Mouse (Mus musculus) layer of hippocampus, adult 9-11 months (tissue): ENCODE results near the gene Klk8.

Experiments
- DNase-seq: peaks from one replicate; pipeline ENCODE4 v3.0.0; 2022

Klk8 gene

DNA sequence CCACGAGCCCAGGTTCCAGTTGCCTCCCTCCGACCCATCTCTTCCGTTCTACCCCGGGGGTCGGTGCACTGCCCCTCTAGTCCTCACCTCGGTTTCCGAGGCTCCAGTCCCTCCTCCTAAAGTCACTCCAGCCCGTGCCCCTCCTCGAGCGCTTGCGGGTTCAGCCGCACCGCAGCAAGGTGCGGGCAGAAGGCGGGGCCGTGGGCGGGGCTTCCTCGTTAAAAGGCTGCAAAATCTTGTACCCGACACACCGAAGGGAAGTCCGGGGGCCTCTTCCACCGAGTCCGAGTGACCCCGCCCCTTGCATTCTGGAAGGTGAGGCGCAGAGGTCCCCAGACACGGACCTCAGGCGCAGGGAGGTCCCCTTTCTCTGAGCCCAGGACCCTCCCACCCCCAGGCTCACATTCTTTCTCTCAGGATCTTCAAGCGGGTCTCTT, at the start of gene Klk8:
TSS of gene Klk8 (plus strand) at position 245 of the 437 bp plus-strand sequence.
- no peak for DNase-seq

DNA sequence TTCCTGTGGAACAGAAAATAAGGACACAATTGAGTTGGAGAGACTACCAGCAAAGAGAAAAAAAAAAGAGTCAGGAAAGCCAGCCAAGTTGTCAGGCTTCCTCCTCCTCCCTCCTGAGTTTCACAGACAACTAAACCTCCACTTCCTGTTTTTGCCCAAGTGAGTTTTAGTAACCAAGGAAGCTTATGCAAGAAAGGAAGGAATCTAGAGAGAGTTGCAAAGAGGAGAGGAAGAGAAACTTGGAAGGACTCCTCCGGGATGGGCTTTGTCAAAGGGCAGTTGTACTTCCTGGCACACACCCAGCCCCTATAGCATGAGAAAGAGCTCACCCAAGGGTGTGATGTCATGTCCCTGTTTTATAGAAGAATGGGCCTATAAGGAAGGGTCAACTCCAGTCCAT, 49.6 kb upstream of the Klk8 start:
- DNase-seq: peak; percentile 56

DNA sequence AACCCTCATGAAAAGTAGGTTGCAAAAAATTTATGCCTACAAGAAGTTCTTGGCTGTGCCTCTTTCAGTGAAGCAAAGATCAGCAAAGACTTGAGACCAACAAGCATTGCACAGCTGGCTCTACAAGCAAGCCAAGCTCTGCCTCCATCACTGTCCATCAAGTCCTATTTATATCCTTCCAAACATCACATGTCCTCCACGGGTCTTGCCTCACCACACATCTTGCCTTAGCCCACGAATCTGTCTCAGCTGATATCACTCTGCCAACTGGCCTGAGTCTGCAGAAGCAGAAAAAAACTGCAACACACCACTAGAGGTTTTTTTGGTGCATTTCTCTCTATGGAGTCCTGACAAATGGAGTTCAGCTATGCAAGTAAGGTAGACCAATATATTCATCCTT, 44.6 kb upstream of the Klk8 start:
- DNase-seq: no peak

DNA sequence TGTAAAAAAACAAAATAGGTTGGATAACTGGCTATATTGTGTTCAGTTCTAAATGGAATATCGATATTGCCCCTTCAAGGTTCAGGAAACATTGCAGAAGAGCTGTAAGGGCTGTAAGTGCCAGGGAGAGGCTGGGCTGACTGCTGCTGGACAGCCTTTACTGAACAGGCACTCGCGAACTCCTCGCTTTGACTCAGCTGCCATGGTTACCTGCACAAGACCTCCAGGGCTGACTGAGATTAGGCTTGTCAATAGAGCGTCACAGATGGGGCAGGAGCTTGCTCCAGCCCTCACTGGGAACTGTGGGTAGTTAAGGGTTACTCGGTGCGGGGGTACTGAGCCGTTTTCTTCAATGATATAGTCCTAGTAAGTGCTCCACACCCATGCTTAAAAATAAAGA, 30.9 kb upstream of the Klk8 start:
- no peak for DNase-seq

DNA sequence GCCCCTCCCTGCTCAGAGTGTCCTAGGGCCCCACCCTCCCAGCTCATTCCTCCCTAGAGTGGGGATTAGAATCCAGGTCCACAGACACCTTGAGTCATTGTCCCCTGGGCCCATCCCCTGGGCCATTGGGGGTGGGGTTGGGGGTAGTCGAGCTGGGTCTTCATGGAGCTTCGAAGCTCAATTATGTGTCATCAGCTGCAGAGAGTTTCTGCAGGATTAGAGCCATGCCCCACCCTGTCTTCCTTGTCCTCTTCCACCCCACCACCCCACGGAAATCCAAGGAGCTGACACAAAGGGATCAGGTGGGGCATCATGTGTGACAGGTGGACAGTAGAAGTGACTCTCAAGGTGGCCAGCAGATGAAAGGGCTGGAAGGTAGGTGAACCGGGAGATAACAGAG, 28.8 kb upstream of the Klk8 start, which contains the start of gene Klk12:
TSS of gene Klk12 (plus strand) at position 301 of the 400 bp plus-strand sequence.
- no peak for DNase-seq

DNA sequence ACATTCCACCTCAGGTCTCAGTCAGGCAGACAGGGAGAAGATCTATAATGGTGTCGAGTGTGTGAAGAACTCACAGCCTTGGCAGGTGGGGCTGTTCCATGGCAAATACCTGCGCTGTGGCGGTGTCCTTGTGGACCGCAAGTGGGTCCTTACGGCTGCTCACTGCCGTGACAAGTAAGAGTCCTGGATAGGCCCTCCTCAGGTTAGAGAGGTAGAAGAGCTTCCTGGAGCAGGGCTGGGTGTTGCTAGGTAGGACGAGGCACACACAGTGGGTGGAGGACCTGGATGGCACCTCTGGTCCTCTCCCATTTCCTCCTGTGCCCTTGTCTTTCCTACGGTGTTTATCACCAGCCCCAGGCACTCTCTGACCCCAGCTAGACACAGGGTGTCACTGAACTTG, 27.7 kb upstream of the Klk8 start:
- no peak for DNase-seq

DNA sequence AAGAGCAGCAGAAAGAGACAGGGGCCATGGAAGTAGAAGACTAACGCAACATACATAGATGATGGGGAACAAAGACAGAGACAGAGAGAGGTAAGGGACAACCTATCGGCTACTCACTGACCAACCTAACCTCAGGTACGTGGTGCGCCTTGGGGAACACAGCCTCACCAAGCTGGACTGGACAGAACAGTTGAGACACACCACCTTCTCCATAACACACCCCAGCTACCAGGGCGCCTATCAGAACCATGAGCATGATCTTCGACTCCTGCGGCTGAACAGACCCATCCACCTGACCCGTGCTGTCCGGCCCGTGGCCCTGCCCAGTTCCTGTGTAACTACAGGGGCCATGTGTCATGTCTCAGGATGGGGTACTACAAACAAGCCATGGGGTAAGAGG, 26.7 kb upstream of the Klk8 start:
- DNase-seq: no peak

DNA sequence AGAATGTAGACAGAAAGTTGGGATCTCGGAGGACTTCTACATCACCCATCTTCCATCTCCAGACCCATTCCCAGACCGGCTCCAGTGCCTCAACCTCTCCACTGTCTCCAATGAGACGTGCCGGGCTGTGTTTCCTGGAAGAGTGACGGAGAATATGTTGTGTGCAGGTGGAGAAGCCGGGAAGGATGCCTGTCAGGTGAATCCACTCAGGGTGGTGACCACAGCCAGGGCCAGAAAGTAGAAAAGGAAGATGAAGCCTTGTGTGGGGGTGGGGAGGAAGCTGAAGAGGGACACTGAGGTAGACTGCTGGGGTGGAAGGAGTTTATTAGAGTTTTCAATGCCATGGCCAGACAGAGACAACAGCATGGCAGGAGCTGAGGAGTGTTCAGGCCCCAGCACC, 25.5 kb upstream of the Klk8 start:
- DNase-seq: no peak

DNA sequence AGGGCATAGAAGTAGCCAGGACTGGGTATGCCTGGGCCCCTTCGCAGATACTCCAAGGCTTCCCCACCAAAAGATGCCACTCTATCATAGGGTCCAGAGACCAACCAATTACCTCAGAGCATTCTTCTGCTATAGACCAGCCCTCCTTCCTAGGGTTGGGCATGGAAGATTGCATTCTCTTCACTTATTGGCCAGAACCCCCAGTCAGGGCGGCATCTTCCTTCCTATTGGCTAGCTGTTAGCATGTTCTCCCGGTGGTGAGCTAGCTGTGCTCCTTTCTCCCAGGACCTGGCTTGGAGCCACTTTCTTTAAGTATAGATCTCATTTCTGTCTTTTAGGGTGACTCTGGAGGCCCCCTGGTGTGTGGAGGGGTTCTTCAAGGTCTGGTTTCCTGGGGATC, 24.5 kb upstream of the Klk8 start:
- no peak for DNase-seq

DNA sequence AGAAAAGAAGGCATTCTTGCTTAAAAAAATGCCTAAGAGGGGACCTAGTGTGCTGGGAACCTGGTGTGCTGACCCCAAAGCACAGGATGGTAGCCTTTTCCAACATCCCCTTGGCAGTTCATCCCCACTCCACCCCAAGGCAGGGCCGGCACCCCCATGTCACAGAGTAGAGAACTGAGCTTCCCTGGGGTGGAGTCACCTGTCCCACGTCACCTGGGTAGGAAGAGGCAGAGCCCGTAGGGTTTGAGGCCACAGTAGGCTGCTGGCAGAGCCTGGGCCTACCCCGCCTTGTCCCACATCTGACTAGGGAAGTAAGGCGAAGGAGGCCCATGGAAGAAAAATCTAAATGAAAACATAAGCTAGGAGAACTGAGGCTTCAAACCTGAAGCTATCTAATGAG, 23.0 kb upstream of the Klk8 start, which contains the start of gene Klk11:
TSS of gene Klk11 (plus strand) at position 241 of the 400 bp plus-strand sequence.
- DNase-seq: no peak

DNA sequence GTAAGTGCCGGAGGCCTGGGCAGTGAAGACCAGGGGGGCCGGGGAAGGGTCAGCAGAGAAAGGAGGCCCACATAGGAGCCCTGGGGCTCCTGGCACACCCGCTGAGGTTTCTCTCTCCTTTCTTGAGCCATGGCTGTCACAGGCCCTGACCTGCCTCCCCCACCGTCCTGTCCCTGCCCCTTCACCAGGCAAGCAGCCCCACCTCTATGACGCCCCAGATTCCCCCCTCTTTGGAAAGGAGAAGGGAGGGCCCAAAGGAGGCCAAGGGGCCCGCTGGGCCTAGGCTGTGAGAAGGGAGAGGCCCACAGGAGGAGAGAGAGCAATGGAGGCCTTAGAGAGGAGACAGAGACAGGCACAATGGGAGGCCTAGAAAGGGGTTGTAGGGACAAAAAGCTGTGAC, 22.6 kb upstream of the Klk8 start:
- DNase-seq: no peak

DNA sequence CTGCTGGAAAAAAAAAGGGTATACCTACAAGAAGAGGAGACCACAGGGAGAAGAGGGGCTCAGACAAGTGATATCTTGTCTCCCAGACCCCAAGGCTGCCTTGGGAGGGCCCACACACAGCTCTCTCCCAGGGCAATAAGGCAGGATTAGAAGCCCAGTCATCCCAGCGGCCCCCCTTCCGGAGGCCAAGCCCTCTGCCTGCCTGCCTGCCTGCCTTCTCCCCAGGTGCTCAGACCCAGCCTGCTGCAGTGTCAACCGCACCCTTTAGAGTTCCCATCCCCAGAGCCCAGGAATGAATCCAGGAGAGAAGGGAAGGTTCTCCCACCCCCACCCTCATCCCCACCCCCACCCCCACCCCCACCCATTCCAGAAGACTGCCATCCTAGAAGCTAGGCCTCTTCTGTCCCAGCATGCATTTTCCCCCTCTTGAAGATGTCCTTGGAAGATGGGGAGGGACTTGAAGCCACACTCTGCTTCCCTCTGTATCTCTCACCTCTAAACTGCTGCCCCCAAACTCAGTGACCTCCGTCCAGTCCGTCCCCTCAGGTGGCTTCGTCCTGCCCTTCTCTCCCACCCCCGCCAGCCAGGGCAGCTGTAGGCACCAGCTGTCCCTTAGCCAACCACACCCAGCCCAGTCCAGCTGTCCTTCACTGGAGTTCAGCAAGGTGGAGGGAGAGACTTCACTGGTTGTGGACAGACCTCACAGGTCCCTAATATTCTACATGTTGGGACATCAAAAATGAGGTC, 21.9 kb upstream of the Klk8 start:
- no peak for DNase-seq

DNA sequence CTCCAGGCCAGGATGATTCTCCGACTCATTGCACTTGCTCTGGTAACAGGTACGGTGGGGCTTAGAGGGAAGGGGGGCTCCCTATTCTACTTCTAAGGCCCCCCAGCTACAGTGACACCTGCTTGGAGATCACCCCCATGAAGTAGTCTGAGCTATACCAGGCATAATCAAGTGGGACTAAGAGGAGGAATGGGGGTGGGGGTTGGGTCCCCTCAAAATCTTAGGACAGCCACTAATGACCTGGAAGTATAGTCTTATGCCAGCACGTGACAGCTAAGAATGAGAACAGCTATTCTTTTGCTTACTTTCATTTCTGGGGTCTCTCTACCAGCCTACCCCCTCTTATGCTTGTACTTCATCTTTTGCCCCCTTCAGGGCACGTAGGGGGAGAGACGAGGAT, 20.9 kb upstream of the Klk8 start:
- DNase-seq: no peak

DNA sequence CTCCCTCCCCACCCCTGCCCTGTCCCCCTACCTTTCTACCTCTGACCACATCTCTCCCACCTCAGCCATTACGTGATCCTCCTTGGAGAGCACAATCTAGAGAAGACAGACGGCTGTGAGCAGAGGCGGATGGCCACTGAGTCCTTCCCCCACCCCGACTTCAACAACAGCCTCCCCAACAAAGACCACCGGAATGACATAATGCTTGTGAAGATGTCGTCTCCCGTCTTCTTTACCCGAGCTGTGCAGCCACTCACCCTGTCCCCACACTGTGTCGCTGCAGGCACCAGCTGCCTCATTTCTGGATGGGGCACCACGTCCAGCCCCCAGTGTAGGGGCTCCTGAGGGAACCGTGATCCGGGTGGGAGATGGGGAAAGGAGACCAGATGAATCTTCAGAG, 20.0 kb upstream of the Klk8 start:
- DNase-seq: no peak

DNA sequence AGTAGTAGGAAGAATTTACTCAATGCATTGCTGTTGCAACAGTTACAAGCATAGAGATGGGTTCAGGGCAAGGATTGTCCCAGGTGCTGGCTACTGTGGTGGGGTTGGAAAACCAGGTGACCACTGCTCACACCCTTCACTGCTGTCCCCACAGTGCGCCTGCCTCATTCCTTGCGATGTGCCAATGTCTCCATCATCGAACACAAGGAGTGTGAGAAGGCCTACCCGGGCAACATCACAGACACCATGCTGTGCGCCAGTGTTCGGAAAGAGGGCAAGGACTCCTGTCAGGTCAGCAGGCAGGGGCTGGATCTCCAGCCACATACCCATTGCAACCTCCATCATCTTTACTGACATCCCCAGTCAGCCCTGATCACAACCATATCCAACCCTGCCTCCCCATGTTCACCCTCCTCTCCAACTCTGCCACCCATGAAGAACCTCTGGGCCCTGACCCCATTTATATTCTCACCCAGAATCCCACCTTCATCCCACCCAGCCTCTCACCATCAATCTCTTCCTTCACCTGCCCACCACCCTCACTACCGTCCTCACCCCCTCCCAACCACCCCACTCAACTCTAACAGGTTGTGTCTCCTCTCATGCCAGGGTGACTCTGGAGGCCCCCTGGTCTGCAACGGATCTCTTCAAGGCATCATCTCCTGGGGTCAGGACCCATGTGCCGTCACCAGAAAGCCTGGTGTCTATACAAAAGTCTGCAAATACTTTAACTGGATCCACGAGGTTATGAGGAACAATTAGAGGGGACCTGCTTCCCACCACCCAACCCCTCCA, 19.0 kb upstream of the Klk8 start:
- no peak for DNase-seq

DNA sequence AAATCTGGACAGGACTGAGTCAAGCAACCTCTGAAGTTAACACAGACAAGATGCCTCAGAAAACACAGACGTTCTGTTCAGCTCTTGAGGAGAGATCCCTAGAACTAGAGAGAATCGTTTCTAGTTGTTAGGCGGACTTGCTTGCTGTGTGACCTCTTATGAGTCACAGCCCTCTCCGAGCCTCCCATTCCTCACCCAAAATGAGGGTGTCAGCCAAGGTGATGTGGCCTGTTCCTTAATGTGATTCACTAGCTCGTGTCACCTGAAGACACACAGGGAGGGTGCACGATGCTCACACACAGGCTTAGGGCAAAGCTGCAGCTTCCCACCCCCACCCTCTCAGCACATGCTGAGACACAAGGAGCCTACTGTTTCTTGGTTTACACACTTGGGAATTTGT, 17.1 kb upstream of the Klk8 start:
- no peak for DNase-seq

DNA sequence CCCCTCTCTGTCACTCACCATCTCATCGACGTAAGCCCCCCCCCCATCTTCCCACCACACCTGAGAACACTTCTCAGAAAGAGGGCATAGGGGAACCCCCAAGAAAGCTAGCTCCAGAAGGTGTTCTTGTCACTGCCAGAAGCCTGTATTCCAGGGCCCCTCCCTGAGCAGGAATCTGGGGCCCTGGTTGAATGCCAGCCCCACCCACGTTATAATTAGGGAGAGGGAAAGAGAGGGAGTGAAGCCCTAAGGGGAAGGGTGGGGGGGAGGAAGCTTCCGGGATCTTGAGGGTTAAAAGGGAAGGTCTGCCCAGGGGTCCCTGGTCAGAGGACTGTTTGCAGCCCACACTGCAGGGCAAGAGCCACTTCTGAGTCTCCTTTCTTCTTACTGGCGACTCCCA, 16.6 kb upstream of the Klk8 start, which contains the start of gene Klk10:
TSS of gene Klk10 (plus strand) at position 290 of the 400 bp plus-strand sequence.
- DNase-seq: no peak

DNA sequence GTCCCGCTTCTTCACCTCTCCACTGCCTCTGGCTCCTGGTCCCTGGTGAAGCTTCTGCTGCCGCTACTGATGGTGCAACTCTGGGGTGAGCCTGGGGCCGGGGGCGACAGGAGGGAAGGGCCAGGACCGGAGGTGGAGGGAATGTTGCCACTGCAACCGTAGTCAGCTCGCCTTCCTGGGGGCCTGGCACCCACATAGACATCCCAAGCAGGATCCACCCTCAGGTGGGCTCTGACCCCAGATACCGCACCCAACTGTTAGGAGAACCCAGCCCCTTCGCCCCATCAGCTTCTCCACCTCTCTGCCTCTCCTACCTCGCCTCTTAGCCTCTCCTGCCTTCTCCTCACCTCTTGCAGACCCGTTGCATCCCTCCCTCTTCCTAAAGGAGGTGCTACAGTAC, 15.8 kb upstream of the Klk8 start:
- no peak for DNase-seq

DNA sequence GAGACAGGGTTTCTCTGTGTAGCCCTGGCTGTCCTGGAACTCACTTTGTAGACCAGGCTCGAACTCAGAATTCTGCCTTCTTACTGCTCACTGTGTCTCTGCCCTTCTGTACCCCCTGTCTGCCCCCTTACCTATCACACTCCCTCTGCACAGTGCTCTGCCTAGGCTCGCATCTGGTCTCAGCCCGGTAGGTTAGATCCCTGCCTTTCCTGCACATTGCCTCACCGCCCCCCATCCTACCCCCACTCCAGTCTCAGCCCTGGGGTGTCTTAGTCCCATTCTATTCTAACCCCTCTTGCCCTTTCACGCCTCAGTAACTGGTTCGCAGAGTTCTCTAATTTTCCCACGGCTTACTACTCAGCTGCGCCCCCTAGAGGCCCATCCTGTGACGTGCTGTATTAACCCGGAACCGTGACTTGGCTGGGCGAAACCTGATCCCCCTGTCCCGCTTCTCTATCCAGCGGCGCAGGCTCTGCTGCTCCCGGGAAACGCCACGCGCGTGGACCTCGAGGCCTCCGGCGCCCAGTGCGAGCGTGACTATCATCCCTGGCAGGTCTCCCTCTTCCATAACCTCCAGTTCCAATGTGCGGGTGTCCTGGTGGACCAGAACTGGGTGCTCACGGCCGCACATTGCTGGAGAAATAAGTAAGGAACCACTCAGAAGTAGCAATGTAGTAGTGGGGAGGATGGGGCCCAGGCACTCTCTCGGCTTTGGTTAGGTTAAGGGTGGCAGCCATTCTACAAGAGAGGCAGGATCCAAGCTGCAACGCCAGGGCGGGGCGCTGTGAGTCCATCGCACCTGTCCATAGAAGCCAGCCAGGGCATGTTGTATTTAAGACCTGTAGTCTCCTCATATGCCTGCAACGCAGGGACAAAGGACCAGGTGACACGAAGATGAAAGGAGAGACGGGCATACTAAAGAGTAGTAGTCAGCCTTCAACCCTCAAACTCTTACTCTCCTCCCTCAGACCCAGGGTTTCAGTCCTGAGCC, 14.8 kb upstream of the Klk8 start:
- no peak for DNase-seq

DNA sequence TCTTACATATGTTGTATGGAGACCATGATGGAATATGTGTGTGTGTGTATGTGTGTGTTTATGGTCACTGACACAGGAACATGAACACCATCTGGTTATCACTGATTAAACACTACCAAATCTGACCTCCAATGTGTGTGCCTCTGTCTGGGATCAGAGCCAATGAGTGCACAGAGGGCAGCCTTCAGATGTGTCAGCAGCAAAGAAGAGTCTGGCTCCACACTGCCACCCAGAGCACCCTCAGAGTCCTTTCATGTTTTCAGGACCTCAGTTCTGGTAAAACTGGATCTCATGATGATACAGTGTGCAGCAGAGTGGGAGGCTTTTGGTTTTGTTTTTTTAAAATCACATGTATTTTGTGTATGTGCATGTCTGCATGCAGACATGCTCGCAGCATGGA, 12.1 kb upstream of the Klk8 start:
- DNase-seq: no peak

DNA sequence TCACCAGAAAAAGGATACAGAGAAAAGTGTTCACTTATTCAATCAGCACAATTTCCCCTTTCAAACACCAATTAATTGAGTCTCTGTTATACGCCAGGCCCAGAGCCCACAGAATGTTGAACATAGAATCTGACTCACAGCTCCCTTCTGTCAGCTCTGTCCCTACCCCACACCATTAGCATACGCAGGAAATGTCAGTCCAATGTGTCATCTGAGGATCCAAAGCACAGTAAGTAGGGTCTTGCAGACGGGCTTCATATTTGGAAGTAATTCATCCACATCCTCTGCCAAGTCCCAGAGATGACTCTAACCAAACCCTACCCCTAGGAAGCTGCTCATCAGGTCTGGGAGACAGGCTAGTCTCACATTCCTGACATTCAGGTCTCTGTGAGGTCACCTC, 9.3 kb upstream of the Klk8 start:
- peak; percentile 55 for DNase-seq

DNA sequence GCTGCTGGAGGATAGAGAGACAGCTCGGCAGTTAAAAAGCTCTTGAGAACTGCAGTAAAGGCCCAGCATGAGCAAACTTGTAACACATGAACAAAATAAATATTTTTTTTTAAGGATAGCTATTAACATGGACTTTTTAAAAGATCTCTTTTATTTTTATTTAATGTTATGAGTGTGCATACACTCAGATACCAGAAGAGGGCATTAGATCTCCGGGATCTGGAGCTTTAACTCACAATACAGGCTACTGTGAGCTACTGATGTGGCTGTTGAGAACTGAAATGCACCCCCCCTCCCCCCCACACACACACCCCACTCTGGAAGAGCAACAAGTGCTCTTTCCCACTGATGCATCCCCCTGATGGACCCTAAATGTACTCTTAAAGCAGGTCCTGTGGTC, 8.1 kb upstream of the Klk8 start:
- no peak for DNase-seq

DNA sequence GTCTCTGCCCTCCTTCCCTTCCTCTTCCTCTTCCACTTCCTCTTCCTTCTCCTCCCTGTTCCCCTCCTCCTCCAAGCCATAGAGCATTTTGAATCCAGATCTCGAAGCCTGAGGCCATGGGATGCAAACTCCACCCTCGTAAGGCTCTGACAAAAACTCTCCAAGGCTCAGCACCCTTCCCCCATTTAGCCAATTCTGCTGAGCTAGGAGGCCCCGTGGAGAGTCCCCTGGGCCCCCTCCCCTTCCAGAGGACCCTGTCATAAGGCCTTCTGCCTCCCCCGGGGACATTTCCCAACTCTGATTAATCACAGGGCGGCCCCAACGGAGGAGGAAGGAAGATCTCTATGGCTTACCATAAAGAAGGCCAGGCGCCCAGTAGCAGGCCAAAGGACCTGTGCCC, 5.8 kb upstream of the Klk8 start, which contains the start of gene Klk9:
TSS of gene Klk9 (plus strand) at position 301 of the 400 bp plus-strand sequence.
- no peak for DNase-seq
